Mouse (Mus musculus) right cerebral cortex, postnatal 36 days (tissue): ENCODE measurements around the gene Sept9.

Experiments
- DNase-seq, 2 experiments: peaks; one replicate each; pipeline ENCODE4 v3.0.0; 2022; ENCODE audit warnings: low spot score in 2 of 2, mixed read lengths in 1 of 2

Sept9 gene

GRCm38 (mm10) chr11:117372537-117372936 is 173.1 kb downstream of the Sept9 start:
- no peak for DNase-seq

GRCm38 (mm10) chr11:117373195-117373594 is 173.7 kb downstream of the Sept9 start:
- DNase-seq, result no peak

- DNase-seq, result no peak
Measured at GRCm38 (mm10) chr11:117373870-117374269, 174.4 kb downstream of the Sept9 start.

- DNase-seq, result no peak
Measured at GRCm38 (mm10) chr11:117374288-117374687, 174.8 kb downstream of the Sept9 start.

- DNase-seq, result no peak
Measured at GRCm38 (mm10) chr11:117379774-117380173, 180.3 kb downstream of the Sept9 start.

GRCm38 (mm10) chr11:117384235-117384634 is 184.8 kb downstream of the Sept9 start:
- DNase-seq, result no peak

GRCm38 (mm10) chr11:117384897-117385296 is 185.4 kb downstream of the Sept9 start:
- DNase-seq, result peak; percentile 89 to 91

- no peak for DNase-seq
Measured at GRCm38 (mm10) chr11:117385331-117386103, 186.1 kb downstream of the Sept9 start.

- DNase-seq, result no peak
Measured at GRCm38 (mm10) chr11:117387241-117387640, 187.8 kb downstream of the Sept9 start.

GRCm38 (mm10) chr11:117390001-117390402 is 190.5 kb downstream of the Sept9 start:
- no peak for DNase-seq

GRCm38 (mm10) chr11:117390774-117391534 is 191.5 kb downstream of the Sept9 start:
- DNase-seq, result no peak

- DNase-seq, result no peak
Measured at GRCm38 (mm10) chr11:117392251-117392650, 192.8 kb downstream of the Sept9 start.

- DNase-seq, result no peak
Measured at GRCm38 (mm10) chr11:117393715-117394114, 194.3 kb downstream of the Sept9 start.

- peak; percentile 62 to 69 for DNase-seq
Measured at GRCm38 (mm10) chr11:117394230-117395137, 195.0 kb downstream of the Sept9 start.

- no peak for DNase-seq
Measured at GRCm38 (mm10) chr11:117395228-117395627, 195.8 kb downstream of the Sept9 start.

GRCm38 (mm10) chr11:117396929-117397328 is 197.5 kb downstream of the Sept9 start:
- no peak for DNase-seq

- DNase-seq, result no peak
Measured at GRCm38 (mm10) chr11:117397755-117398154, 198.3 kb downstream of the Sept9 start.

- DNase-seq, result no peak
Measured at GRCm38 (mm10) chr11:117398191-117398590, 198.7 kb downstream of the Sept9 start.

GRCm38 (mm10) chr11:117401583-117402367 is 202.3 kb downstream of the Sept9 start:
- no peak for DNase-seq

- no peak for DNase-seq
Measured at GRCm38 (mm10) chr11:117402550-117402949, 203.1 kb downstream of the Sept9 start.

GRCm38 (mm10) chr11:117403073-117403472 is 203.6 kb downstream of the Sept9 start:
- no peak for DNase-seq
